Mouse (Mus musculus): Measurements from ENCODE around the gene Lamc1.

- TF ChIP-seq CTCF (IDR thresholded peaks at IDR 0.05; ENCODE audit: extremely low read depth, insufficient read length, insufficient replicate concordance, low read depth, low read length), result no peak
- TF ChIP-seq POLR2A (IDR thresholded peaks at IDR 0.05; ENCODE audit: low read depth, low read length), result no peak
Observed at GRCm38 (mm10) chr1:153296035-153296434, 36.6 kb downstream of the Lamc1 start.

Data from small intestine, adult 2 months (tissue).